Mouse (Mus musculus): Measurements from ENCODE around the gene Hs6st3. TPM values are rescaled to one million over a fixed set of nuclear protein-coding genes. Genes with fewer than 3 reads are reported as not detected.
"Not testable (repeated sequence)": the region's sequence is repeated elsewhere in the genome, so short reads cannot be mapped to it uniquely, and the experiment has no call there.

The Hs6st3 gene
- total RNA-seq, 2 experiments from 2014 or later = not detected

DNA sequence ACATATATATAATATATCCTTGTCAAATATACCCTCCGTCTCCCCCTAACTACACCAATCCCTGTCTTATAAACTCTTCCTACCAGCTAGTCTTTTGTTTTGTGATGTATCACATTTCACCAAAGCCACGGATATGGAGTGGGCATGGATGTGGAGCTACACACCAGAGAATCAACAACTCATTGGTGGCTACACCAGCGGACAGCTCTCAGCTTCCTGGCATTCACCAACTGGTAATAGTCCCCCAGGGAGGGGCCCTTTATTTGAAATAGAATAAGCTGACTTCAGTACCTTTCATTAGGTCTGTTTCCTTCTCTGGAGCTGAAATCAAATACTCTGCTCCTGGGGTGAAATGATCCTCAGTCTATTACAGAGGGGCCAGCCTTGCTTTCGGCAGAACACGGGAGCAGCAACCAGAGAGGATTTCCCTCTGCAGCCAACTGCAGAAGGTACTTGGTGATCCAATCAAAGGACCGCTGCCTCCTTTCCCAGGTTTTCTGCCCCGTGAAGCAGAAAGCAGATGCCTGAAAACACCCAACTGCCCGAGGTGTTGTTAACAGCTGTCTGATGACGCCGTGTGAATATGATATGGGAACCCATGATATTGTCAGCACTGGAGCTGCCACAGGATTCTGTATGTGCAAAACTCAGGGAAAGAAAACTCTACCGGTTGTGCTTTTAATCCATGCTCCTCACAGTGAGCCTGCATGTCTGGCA lies 271.4 kb downstream of the Hs6st3 start:
- no peak for ATAC-seq (replicated peaks; ENCODE audit: low FRiP score, poor library complexity, severe bottlenecking)

DNA sequence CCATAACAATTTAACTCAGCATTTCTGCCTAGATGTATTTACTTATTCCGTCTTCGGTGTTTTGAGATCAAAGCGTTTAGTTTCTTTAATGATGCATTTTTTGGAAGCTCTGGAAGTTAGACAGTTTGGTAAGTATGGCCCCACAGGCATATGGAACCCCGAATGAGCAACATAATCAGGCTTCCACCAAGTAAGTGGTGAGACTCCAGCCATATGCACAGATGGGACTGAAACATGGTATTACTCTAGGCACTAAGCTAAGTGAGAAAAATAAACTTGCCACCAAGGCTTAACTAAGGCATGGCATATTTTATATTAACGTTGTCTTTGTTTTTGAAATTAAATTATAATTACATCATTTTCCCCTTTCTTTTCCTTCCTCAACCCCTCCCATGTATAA lies 284.8 kb downstream of the Hs6st3 start:
- ATAC-seq (replicated peaks; ENCODE audit: low FRiP score, poor library complexity, severe bottlenecking) = no peak

DNA sequence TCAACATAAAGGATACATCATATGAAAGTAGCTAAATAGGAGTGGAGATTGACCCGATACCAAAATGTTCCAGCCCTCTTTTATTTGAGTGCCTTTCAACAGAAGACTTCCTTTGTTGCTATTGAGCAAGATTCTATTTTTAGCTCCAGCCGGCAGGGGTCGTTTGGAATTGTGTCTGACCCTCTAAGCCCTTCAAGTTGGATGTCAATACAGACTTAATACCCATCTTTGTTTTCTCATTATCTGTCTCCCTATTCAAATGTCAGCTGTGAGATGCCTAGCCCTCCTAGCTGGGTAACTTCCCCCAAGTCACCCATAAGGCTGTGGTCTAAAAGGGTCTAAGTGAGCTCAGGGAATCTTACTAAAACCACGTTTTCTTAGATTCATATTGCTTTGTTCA lies 312.3 kb downstream of the Hs6st3 start:
- no peak for ATAC-seq (replicated peaks; ENCODE audit: low FRiP score, poor library complexity, severe bottlenecking)

DNA sequence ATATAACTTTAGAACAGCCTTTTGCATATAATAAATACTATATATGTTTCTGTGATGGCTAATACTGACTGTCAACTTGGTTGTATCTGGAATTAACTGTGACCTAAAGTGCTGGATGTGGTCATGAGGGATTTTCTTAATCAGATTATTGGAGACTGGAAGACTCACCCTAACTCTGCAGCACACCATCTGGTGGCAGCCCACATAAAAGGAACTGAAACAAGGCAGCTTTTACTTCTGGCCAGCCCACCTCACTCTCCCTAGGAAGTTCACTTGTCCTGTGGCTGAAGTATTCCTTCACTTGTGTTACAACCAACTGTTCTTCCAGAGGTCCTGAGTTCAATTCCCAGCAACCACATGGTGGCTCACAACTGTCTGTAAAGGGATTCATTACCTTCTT lies 313.5 kb downstream of the Hs6st3 start:
- ATAC-seq (replicated peaks; ENCODE audit: low FRiP score, poor library complexity, severe bottlenecking) = no peak

DNA sequence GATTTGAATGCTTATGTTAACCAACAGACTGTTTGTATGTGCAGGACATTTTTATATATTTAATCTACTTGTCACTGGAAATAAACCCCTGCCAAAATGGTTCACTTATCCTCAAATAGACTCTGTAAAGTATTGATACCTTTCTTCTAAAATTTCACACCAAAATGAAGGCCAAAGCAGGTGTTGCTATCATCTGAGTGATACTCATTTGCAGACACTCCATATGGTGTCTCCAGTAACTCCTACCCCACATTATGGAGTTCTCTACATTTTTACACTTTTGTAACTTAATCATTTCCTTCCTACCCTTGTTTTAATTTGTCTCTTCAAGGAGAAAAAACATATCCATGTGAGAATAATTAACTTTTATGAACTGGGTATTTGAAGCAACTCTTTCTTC lies 314.2 kb downstream of the Hs6st3 start:
- no peak for ATAC-seq (replicated peaks; ENCODE audit: low FRiP score, poor library complexity, severe bottlenecking)

DNA sequence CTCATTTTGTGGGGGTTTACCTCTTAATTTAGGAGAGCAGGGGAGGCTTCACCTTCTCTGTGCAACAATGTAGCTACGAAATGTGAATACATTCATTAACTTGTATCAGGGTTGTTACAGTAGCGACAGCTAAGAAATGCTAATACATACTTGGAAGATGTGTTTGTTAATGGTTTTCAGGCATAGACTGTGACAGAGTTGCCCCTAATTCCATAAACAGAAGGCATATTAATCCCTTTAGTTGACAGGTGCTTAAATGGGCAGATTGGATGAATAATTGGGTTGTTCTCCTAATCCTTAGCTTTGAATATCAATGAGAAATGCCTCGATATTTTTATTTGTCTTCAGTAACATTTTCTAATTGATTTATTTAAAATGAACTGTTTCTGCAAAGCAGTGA lies 314.7 kb downstream of the Hs6st3 start:
- no peak for ATAC-seq (replicated peaks; ENCODE audit: low FRiP score, poor library complexity, severe bottlenecking)

DNA sequence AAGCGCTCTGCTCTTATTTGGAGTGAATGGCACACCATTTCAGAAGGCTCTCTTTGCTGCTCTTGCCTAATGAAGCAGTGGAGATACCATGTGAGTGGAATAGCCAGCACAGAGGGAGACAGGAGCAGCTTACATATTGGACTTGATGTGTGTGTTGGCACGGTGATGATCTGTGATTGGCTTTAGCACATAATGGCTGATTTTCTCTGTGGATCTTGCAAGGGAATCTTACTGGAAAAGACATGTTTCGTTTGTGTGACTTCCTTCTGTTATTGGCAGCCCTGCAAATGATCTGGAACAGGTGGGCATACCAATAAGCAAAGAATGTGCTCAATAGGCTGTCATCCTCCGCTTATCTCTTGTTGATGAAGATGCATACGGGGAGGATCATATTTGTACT lies 326.2 kb downstream of the Hs6st3 start:
- ATAC-seq (replicated peaks; ENCODE audit: low FRiP score, poor library complexity, severe bottlenecking) = no peak

DNA sequence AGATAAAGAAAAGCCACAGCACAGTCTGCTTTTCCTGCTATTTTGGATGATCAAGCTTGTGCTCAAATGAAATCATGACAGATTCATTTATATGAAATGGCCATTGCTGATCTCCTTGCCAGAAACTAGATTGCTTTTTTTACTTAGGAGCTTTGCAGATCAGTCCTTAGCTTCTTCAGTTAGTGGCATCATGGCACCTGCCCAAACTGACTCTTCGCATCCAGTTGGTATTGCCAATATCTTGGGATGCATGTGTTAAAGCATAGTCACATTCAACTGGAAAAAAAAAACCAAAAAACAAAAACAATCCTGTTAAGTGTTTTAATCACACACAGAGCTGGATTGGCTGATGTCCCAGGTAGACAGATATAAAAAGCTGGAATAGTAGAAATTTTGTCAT lies 326.7 kb downstream of the Hs6st3 start:
- no peak for ATAC-seq (replicated peaks; ENCODE audit: low FRiP score, poor library complexity, severe bottlenecking)

DNA sequence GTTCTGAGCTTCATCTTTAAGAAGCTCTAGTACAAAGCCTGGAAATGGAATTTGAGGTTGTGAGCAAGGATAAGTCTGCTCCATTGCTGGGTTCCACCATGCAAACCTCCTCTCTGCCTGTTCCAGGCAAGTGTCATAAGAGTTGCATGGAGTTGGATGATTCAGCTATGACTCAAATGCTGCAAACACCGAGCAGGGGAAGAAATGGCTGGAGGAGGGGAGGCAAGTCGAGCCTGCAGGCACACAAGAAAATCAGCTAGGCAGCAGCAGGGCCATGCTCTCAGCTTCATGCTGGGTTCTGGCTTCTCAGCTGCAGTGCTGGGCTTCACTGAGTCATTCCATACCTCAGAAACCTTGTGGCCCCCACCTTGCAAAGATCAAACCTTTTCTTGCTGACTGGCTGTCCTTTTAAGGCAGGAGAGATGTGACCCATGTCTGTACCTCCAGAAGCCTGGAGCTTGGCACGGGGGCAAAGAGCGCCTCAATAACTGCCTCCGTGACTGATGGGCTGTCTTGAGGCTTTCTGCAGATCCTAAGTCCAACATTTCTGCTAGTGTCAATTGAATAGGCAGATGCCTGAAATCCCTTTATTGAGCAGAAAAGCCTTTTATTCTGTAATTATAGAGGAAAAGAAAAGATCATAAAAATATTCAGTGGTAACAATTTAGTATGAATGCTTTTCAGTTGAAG lies 328.9 kb downstream of the Hs6st3 start:
- ATAC-seq (replicated peaks; ENCODE audit: low FRiP score, poor library complexity, severe bottlenecking) = no peak

DNA sequence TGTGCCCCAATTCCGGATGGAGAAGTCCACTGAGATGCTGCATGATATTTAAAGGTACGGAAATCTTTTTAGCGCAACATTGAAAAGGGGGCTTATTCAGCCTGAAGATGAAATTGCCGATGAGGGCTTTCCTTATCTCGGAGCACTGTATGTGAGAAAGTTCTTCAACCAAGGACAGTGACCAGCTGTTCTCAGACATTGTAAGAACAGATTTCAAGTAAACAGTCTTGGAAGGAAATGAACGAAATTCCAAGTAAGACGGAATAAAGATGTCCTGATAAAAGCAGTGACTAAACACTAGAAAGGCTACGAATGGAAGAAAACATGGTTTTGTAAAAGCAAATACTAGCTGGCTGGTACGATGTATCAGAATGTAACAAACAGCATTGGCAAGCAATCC lies 338.4 kb downstream of the Hs6st3 start:
- no peak for ATAC-seq (replicated peaks; ENCODE audit: low FRiP score, poor library complexity, severe bottlenecking)

DNA sequence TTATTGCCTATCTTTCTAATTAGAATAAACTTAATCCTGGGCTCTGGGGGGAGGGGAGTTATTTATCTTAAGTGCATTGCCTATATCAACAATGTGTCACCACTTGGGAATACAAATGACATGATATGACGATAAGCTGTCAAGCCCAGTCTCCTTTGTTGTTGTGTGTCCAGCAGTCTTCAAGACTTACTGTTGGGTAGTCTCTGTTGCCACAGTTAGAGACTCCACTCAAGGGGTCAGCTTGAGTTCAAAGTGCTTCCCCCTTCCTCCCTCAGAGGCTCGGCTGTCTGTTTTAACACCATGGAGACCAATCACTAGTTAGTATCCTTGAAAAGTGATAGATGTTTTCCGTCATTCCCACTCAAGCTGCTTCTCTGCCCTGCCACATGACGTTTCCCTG lies 339.7 kb downstream of the Hs6st3 start:
- no peak for ATAC-seq (replicated peaks; ENCODE audit: low FRiP score, poor library complexity, severe bottlenecking)

DNA sequence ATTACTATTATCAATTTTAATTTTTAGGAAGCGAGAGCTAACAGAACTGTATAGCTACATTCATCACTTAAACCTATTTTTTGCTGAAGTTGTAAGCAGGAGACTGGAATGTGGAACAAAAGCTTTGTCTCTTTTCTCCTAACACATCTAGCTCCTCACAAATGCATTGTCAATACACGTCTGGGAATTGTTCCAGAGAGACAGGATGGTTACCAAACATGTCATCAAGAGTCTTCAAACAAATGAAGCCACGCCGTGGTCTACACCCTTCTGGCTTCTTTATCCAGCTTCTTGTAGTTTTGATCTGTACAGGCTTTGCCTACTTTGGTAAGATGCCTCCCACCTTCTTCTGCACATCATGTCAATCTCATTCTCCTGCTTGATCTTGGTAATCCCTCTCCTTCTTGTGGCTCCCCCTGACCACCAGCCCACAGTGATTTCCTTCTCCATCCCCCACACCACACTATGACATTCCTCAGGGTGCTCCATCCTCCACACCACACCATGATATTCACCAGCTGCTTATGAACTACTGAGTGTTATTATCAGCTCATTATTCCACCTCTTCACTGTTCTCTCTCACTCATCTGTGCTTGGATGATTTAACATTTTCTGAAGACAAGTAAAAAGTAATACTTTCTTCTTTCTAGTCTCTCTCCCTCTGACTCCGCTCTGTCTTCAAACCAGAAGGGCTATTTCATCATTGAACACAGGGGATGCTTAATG lies 351.0 kb downstream of the Hs6st3 start:
- ATAC-seq (replicated peaks; ENCODE audit: low FRiP score, poor library complexity, severe bottlenecking) = no peak

DNA sequence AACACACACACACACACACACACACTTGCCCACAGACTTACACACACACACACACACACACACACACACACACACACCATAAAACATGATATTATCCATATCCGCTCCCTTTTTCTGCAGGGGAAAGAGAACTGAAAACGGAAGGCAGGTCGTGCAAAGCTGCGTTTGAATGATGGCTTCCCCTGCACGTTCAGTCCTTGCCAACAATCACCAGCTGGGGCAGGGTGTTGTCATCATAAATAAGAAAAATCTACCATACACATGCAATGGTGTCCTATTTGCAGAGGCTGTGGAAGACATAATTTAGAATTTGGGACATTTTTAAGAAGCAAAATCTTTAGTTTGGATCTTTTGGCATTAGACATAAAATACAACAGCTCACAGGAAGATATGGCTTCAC lies 382.5 kb downstream of the Hs6st3 start:
- ATAC-seq (replicated peaks; ENCODE audit: low FRiP score, poor library complexity, severe bottlenecking) = no peak

DNA sequence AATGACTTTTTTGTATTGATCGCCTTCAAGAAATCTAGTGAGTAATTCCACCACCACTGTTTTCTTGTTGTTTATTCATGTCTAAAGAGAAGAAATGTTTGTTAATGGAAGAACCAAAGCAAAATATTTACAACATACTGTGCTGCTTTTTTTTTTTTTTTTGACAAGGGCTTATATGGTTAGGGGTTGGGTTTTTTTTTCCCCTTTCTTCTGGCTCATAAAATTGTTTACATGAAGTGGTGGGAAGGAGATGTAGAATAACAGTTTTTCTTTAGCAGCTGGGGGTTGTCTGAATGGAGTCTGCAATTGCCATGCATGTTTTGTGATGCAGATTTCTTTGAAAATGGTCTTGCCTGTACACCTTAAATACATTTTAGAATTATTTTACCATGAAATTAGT lies 382.9 kb downstream of the Hs6st3 start:
- ATAC-seq (replicated peaks; ENCODE audit: low FRiP score, poor library complexity, severe bottlenecking) = no peak

DNA sequence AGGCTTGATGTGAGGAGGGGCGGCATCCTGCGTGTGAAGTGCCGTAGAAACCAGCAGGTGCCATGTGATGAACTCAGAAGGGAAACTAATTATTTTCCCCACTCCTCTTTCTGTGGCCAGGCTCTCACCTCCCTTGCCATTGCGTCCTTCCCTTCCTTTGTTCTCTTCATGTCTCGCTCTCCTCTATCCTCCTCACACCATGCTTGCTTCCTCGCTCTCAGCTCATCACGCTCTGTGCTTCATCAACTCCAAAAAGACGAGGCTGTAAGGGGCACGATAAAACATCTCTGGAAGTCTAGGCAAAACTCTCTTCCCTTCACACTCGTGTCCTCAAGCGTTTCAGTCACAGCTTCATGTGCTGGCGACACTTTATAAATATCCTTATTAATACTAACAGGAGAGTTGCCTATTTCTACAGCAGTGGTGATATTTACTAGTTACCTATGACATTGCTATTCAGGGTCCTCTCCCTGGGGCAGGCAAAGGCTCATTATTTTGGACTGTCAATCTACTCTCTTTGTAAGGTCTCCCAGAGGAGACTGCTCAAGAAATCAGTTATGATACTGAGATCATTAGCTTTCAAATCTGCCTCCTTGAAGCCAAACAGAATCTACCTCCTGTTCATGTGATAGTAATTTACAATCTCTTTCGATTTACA lies 394.9 kb downstream of the Hs6st3 start:
- no peak for ATAC-seq (replicated peaks; ENCODE audit: low FRiP score, poor library complexity, severe bottlenecking)

DNA sequence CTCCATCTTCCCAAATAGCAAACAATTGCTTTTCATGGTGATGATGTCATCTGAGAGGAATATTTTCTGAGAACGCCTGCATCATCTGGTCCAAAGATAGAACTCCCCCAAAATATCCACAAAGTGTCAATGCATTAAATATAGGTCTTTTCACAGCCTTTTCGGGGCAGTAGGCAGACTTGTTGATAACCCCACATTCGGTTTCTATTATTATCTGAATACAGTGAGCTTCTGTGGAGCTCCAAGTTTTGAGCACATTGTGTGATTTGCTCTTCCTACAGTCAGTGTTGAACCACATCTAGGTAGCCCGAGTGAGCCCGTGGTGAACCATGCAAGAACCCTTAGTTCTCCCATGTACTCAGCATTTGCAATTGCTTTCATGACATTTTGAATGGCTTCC lies 402.4 kb downstream of the Hs6st3 start:
- ATAC-seq (replicated peaks; ENCODE audit: low FRiP score, poor library complexity, severe bottlenecking) = no peak

DNA sequence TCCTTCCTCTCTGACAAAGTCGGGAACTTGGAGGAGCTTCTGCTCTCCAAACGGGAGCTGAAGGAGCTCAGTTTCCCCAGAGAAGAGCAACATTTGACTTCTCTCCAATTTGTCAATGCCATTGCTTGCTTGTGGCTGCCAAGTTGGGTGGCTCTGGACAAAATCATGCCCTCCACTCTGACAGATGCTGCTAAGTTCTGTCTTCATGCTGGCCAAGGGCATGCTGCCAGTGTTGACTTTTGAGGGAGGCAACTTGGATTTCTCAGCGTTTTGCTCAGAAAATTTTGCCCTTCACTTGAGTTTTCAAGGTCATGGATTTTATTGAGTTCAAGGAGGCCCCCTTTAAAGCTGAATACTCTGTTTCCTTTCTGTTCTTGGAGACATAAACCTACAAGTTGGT lies 406.5 kb downstream of the Hs6st3 start:
- no peak for ATAC-seq (replicated peaks; ENCODE audit: low FRiP score, poor library complexity, severe bottlenecking)

DNA sequence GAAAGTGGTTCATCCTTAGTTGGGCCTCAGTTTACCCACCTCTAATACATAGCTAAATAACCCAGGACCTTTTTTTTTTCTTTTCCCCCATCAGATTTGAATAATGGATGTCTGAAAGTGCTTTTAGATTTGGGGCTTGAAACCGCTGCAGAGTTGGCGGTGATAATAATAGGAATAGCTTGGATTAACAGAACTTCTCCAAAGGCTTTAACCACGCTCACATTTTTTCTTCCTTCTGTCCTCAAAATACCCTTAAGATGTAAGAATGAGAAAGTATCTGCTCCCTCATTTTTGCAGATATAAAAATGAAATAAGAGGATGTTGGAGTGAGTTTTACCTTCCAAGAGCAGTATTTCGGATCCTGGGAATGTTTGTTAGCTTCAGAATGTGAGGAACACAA lies 420.2 kb downstream of the Hs6st3 start:
- ATAC-seq (replicated peaks; ENCODE audit: low FRiP score, poor library complexity, severe bottlenecking) = no peak

DNA sequence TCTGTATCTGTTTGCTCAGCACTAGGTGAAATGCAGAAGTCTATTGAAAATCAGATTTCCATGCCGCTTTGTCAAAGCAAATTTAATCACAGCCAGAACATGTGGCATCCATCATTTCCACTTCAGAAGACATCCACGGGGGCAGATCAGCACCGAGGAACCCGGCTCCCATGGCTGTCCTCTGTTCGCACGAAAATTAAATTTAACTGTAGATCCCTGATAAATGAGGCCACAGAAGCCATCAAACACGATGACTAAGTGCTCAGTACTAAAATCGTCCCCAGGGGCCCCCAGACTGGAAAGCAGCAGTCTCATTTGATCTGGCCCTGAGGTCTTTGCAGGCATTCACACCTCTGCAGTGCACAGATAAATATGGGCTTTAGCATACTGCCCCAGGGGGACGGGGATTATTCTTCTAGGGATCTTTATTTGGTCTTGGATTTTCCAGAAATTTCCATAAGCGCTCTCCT lies 443.9 kb downstream of the Hs6st3 start:
- no peak for ATAC-seq (replicated peaks; ENCODE audit: low FRiP score, poor library complexity, severe bottlenecking)

DNA sequence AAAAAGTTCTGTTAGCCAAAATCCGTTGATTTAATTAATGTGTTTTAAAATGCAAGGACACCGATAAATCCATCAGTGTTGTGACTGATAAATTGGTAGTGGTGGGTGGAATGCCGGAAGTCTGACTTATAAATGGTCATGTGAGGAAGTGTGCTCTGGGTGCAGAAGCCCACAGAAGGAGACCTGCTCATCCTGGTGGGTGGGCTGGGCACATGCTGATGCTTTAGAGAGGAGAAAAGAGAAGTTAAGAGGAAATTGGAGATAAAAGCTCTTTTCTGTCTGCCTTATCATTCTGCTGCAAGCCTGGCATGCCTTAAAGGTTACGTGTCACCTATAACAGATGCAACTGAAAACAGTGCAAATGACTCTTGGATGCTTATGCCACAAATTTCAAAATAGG lies 446.9 kb downstream of the Hs6st3 start:
- ATAC-seq (replicated peaks; ENCODE audit: low FRiP score, poor library complexity, severe bottlenecking) = no peak

DNA sequence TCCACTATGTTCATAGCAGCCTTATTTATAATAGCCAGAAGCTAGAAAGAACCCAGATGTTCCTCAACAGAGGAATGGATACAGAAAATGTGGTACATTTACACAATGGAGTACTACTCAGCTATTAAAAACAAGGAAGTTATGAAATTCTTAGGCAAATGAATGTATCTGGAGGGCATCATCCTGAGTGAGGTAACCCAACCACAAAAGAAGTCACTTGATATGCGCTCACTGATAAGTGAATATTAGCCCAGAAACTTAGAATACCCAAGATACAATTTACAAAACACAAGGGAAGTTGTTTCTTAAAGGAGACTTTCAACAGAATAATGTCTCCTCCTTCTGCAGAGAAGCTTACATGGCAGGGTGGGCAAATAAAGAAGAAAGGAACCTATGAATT lies 449.2 kb downstream of the Hs6st3 start:
- not testable (repeated sequence) for ATAC-seq (replicated peaks; ENCODE audit: low FRiP score, poor library complexity, severe bottlenecking)
